Mouse (Mus musculus) megakaryocyte-erythroid progenitor cell, adult 5-6 weeks (primary cell): ENCODE results near the gene Pum3. TPM values are rescaled to one million over a fixed set of nuclear protein-coding genes. Genes with fewer than 3 reads are reported as not detected.

Experiments
- ATAC-seq: replicated peaks from 2 replicates; pipeline ENCODE4 v1.8.0; 2016; ENCODE audit warnings: mild to moderate bottlenecking, inconsistent platforms; ENCODE audit not compliant: severe bottlenecking, poor library complexity, low FRiP score, low TSS enrichment
- total RNA-seq, 2 experiments: library from RNA; stranded (forward) in 1 of 2; stranded (reverse) in 1 of 2; fragments of 200-1000, 215-1000 nt in 1 of 2; fragments of >200 nt in 1 of 2; fragmentation: Nextera tagmentation in 1 of 2; gene quantifications; 2 replicates each; pipeline ENCODE4 v1.2.3; 2014 to 2017

The Pum3 gene
- total RNA-seq (2014; fragmentation: Nextera tagmentation) = 141 and 228 TPM in 2 replicates
- 175 and 180 TPM in 2 replicates for total RNA-seq (2017)

DNA sequence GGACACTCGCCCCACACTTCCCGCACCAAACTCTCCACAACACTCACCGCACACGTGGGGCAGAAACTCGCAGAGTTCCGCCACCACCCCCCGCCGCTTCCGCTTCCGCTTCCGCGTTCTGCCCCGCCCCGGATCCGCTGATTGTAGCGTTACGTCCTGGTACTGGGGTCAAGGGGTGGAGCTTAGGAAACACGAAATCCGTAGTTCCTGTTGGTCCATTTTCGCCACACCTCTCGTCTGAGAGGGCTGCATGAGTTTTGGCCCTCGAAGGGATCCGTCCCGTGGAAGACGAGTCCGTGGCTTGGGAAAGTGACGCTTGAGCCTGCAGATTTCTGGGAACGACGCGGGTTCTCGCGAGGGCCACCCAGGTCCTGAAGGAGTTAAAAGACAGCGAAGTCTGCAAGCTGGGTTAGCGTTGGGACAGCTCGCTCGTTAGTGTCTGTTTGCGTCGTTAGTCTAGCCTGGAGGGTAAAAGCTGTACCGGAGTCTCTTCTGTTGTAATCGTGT lies at the start of gene Pum3:
Pum3 (minus strand) TSS at position 81 of the 507 bp plus-strand sequence.
- ATAC-seq = peak; percentile 96

DNA sequence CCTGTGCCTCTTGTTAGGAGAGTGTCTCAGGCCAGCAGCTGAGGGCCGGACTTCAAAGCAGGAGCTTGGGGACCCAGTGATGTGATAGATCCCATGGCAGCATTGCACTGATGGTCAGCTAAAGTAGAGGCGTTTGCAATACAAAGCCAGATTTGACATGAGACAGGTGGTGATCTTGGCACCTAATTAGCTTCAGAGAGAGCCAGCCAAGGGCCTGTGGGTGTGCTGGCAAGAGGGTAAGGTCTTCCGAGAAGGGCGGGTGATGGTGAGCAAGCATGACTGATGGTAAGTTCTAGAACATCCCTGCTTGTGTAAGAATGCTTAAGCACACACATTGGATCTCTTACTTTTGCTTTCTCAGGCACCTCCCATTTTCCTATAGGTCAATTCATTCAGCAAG lies 37.1 kb upstream of the Pum3 start:
- no peak for ATAC-seq

DNA sequence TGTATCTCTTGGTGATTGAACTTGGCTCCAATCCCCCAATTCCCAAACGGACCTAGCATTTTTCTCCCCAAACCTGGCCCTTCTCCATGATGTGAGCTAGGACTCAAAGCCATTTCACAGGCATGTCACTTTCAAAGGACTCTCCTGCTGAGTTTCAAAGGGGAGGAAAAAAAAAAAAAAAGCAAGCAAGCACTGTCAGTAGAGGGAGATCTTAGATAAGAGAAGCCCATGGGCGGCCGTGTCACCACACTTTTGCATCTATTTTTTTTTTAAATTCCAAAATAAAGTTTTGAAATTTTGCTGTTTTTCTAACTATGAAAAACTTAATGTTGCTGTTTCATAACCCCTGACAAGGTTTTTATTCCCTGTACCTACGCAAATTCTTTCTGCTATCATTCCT lies 33.0 kb upstream of the Pum3 start:
- no peak for ATAC-seq

DNA sequence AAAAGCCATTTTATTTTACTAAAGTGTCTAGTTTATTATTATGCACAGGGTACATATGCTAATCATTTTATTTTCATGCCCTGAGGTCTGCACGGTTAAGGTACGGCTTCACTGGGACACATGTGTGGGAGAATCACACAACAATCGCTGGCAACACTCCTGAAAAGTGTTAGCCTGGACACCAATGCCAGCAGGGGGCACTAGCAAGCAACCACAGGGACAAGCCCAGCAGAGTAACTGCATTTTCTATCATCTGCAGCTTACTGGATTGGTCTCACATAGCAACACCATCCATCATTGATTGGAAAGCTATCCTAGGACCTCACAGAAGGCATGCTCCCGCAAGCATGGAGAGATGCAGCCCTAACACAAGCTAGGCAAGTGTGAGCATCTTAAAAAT lies 20.8 kb upstream of the Pum3 start:
- ATAC-seq = peak; percentile 55; the same call in 1 of the 2 replicates

DNA sequence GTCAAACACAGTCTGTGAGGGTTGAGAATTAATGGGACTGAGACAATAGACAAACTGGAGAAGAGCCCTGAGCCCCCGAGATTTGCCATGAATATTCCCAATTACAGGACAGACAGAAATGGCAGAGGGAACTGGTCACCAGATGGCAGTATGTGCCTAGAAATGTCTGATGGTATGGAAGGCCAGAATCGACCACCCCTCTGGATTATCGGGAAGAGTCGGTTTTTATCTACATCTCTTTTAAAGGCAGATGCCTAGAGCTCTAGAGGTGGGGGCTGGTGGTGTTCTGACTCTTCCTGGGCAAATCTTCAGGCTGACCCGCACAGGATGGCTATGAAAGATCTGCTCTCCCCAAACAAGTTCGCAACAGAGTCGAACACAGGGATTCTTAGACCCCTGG lies 17.9 kb upstream of the Pum3 start:
- ATAC-seq = no peak

DNA sequence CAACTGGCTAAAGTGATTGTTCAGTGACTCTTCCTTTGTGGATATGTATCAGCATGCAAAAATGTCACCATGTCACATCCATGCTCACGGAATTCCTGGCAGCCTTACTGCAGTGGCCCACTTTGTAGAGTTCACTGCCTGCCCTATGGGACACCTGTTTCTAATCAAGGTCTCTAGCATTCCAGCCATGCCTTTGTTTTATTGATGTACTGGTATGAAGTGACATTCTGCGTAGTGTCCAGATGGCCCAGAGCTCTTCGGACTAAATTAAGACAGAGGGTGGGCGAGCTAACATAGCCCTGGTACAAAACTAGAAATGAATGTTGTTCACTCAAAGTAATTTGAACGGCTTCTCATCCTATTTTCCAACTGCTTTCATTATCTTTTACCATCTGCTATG lies 11.5 kb upstream of the Pum3 start:
- ATAC-seq = no peak

DNA sequence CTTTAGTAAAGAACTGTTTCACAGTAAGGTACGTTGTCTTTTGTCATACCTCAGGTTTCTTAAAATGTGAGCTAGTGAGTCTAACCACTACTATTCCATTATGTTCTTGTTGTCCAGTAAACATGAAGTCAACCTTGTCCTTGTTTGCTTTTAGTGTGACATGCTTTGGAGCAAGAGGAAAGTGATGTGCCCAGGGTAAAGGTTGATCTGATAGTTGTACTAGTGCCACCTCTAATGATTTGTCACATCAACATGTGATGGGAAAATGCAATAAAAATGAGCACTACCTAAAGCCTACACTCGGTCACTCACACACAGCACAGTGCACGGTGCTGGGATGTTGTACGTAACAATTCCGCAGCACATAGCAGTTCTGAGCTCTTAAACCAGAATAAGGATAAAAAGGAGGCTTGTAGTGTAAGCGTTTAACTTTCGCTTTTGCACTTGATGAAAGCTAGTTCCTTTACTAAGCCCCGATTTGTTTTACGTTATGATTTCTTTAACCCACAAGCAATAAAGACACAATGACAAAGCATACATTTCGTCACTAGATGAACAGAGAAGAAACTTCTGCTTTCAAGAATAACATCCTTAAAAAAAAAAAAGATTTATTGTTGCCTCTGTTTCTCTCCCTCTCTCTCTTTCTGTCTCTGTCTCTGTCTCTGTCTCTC lies 8.5 kb upstream of the Pum3 start:
- ATAC-seq = no peak

DNA sequence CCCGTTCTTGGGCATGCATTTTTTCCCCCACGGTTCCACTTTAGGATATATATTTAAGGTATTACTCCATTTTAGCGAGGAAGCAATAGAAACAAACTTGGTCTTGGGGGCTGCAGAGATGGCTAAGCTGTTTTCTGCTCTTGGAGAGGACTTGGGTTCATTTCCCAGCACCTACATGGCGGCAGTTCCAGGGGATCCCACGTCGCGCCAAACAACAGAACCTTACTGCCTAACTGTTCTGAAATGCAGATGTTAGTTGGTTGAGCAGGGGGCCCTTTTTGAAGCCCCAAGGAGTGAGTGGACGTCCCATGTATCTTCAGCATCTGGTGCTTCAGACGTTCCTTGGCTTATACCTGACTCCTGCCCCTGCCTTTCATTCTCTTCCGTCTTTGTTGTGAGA lies 781 bp upstream of the Pum3 start:
- no peak for ATAC-seq

DNA sequence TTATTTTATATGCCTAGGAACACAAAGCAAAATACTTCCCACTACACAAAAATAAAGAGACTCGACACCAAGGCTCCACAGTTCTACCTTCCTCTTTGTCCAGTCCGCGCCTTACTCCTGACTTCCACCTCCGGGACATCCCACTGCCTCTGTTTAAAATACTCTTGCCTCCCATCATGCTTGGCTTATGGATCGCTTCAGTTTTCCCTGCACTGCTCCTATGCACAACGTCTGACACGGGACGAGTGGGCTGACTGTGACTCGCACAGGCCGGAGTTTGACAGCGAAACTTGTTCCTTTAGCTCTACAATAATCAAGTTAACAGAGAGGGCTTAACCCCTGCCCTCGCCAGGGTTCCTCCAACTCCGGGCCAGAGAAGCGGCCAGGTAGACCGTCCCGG lies 344 bp downstream of the Pum3 start:
- peak; percentile 12; the same call in 1 of the 2 replicates for ATAC-seq

DNA sequence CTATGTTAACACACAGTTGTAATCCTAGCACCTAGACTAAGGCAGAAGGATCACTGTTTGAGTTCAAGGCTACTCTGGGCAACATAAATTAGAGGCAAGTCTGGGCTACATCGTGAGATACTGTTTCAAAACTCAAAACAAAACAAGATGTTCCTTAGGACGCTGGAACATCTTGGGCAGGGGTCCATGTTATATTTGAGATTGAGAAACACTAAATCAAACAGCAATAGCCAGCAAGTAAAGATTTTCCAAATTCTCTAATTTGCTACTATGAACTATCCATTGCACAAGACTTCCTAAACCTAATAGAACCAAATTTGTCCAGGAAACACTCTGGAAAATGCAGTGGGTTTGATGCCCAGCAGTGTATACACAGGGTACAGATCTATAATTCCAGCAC lies 1.8 kb downstream of the Pum3 start:
- no peak for ATAC-seq

DNA sequence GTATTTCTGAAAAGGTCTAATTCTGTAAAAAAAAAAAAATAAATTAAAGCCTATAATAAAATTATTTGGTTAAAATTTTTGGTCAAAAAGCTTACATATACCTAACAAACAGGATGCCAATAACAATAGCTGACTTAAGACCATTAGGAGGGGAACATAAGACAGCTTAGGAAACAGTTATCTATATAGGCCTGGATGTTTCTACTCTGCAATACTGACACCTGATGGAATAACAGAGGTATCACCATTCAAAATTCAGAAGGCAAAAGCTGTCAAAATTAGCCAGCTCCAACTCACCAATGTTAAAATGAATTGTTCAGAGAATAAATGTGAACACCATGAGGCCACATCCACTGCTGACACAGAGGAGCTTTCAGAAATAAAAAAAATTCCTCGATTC lies 3.2 kb downstream of the Pum3 start:
- no peak for ATAC-seq

DNA sequence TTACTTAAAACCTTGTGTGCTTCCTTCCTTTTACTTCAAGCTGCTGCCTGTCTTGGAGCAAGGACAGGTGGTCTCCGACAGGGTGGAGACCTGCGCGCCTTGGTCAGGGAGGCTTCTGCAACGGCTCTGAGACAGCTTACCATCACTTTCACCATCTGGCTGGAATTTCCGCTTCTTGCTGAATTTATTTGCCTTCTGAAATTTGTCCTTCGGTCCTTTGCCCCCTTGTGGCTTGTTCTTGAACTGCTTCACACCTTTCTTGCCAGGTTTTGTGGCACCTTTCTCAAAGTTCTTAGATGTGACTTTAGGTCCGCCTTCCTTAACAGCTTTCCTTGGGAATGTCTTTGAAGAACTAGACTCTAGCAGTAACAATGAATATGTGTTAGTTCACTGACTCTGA lies 4.0 kb downstream of the Pum3 start:
- ATAC-seq = no peak

DNA sequence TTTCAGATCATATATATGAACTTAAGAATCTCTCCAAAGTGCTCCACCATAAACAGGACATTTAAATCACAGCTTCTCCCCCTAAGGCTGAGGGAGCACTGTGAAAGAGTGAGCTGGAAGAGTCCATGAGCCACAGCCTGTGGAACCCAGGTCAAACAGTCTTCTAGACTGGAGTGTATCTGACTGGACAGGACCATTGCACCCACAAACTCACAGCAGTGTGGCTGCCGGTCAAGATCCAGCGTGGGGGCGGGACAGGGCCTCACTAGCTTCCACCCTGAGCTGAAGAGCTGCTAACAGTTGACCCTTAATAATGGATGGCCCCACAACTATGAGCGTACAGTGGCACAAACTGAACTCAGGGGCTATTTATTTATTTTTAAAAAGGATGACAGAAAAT lies 12.2 kb downstream of the Pum3 start:
- no peak for ATAC-seq

DNA sequence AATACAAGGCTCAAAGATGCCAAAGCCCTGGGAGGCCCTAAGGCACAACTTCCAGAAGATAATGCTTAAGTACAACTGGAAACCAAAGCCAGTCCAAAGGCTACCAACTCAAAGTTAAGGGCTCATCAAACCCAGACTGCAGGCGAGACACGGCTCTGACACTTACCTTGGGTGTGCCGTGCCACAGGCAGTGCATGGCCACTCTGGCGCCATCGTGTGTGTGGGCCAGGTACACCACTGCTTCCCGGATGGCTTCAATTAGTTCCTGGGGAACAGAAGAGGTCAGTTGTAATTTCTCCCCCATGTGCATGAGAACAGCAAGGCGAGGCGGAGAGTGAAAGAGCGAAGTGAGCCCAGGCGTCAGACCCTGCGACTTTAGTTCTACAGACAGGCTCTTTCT lies 13.1 kb downstream of the Pum3 start:
- ATAC-seq = peak; percentile 89

DNA sequence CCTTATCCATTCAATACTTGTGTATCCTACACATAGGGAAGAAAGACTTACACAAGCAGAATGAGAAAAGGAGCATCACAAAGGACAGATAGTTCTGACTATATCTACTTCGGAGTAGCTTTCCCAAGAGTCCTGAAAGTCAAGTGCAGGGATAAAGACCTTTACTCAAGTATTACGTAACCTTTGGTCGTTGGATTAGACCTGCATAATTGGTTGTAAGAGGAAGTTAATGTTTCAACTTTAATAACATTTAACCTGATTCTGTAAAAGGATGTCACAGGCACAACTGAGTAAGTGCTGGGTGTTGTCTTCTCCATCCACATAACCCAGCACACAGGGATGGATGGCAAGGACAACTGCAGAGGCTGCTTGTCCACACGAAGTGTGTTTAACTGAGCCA lies 18.3 kb downstream of the Pum3 start:
- ATAC-seq = no peak

DNA sequence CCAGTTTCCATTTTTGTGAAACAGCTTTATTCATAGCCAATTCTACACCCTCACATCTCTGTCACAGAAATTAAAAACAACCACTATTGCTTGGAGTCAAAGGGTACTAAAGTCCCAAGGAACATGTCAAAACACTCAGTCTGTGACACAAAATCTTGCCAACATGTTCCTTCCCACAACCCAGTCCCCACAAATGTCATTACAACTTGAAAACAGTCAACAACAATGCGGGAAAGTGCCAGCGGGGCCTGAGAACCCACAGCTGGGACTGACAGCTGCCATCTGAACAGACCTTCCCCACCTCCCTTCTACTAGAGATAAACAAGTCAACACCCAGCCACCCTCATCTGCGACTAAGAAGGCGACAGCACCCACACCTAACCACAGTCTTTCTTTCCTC lies 18.9 kb downstream of the Pum3 start:
- no peak for ATAC-seq

DNA sequence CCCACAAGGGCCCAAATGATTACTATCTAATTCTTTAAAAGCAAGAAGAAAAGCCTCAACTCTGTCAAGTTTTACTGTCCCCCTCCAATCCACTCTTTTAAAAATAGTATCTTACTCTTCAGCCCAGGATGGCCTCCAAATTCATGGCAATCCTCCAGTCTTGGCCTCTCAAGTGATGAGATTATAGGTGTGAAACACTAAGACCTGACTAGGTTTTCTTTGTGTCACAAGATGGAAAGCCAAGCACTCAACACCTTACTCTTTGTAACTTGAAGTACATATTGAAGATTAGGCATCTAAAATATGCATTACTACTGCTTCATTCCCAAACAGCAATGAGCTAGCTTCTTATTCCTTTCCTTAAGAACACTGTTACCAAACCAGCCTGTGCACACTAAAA lies 19.8 kb downstream of the Pum3 start:
- ATAC-seq = no peak

DNA sequence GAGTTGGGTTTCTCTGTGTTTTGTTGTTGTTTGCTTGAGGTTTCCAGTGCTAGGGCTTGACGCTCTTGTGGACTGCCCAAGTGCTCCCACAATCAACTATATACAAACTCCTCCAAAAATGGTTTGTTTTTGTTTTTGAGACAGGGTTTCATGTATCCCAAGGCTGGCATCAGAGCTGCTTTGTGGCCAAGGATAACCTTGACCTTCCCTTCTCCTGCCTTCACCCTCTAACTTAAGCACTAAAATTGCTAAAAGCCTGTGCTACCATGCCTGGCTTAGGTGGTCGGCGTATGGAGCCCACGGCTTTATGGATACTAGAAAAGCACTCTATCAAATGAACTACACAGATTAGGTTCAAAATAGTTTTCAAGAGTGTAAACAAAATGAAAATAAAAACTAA lies 20.4 kb downstream of the Pum3 start:
- ATAC-seq = no peak

DNA sequence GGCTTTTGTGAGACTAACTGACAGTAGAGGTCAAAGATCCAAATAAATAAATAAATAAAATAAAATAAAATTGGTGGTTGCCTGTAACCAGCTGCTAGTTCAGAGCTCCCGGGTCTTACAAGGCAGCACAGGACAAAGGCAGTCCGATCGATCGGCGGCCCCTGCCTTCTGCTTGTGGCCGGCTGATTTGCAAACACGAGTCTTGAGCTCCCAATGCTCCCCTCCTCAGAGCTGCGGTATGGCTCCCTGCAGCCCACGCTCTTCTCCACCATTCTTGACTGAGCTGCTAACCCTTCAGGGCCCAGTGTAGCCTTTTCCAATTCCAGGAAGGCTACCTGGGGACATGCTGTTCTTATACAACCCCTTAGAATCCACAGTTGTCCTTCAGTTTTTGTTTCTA lies 31.8 kb downstream of the Pum3 start:
- no peak for ATAC-seq

DNA sequence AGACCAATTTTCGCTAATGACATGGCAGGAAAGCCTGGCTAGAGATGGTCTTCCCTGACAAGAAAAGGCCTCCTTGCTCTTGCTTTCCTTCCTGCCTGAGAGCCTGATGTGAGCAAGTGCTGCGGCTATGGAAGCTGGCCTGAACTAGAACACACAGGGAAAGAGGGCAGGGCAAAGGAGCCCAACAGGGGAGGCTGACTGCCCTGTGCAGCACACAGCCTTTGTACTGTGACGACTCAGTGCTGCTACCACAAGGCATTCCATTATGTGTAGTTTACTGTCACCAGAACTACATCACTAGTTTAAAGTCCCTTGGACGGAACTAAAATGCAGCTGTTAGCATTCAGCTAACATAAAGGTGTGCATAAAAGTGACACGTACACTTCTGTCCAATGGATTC lies 32.4 kb downstream of the Pum3 start:
- no peak for ATAC-seq

DNA sequence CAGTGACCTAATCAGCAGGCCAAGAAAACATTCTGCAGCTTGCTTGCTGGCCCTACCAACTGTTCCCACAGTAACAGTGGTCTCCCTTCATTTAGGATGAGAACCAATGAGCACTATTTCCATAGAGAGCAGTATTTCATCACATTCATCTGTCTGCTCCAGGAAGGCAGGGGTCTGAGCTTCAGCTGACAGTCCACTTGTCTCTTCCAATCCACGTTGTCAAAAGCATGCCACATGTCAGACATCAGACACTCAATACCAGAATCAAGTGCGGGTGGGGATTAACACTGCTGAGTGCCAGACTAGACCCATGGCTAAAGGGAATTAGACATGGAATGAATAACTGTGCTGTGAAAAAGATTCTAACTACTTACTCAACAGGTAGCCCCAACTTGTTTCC lies 32.9 kb downstream of the Pum3 start:
- ATAC-seq = no peak

DNA sequence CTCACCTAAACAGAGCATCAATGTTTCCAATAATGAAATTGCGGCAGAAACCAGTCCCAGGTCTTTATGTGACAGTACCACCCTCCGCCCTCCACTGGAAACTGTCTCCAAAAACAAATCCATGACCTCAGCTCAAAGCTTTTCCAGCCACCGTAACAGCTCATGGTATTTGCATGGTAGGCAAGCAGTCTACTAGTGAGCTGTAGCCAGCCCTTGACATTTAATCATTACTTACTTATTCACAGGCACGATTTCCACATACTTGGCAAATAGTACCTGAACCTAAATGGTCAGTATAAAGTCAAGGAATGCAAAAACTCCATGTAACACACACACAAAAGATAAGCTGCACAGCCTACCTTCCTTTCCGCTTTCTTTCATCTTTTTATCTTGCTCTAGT lies 33.7 kb downstream of the Pum3 start:
- ATAC-seq = no peak
